Mouse (Mus musculus) spleen, postnatal 10 days (tissue): ENCODE results near the gene Lyzl4.
A peak's percentile ranks its signal among the peaks of the same experiment; 100 is the strongest.

ENCODE experiments used
- DNase-seq, 2 experiments: peaks; one replicate each; pipeline ENCODE4 v3.0.0; 2021 to 2022; ENCODE audit warnings: low spot score in 2 of 2

The Lyzl4 gene

DNA sequence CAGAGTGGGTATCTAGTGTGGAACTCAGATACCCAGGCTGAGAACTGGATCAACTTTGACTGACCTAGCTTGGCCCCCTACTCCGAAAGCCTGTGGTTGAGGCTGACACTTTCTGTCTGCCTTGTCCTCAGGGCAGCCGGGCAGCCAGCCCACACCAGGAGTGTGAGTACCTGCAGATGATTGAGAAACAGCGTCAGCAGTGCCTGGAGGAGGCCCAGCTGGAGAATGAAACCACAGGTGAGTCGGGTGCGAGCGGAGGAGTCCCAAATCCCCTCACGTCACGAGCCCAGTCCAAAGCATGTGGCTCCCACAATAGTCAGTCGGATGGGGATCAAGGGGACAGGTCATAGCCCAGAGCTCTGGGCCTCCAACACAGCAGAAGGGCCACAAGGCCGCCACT lies 11.8 kb upstream of the Lyzl4 start:
- no peak for DNase-seq

DNA sequence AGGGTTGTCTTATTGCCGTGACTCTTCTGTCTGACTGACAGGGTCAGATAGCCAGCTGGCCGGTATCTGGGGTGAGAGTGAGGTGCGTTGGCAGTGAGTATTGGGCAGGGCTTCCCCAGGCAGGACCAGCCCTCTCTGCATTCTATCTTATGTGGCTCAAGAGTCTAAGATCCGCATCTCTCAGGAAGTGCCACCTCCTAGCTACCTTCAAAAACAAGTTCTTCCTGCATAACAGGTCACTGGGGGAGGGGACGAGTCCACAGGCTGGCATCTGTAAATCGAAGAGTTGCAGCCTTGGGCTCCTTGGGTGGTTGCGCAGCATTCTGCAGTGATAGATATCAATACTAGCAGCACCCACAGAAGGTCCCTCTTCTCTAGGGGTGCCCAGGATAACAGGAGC lies 5.1 kb upstream of the Lyzl4 start:
- no peak for DNase-seq

GRCm38 (mm10) chr9:121644855-121645254 lies 3.0 kb upstream of the Lyzl4 start:
- no peak for DNase-seq

DNA sequence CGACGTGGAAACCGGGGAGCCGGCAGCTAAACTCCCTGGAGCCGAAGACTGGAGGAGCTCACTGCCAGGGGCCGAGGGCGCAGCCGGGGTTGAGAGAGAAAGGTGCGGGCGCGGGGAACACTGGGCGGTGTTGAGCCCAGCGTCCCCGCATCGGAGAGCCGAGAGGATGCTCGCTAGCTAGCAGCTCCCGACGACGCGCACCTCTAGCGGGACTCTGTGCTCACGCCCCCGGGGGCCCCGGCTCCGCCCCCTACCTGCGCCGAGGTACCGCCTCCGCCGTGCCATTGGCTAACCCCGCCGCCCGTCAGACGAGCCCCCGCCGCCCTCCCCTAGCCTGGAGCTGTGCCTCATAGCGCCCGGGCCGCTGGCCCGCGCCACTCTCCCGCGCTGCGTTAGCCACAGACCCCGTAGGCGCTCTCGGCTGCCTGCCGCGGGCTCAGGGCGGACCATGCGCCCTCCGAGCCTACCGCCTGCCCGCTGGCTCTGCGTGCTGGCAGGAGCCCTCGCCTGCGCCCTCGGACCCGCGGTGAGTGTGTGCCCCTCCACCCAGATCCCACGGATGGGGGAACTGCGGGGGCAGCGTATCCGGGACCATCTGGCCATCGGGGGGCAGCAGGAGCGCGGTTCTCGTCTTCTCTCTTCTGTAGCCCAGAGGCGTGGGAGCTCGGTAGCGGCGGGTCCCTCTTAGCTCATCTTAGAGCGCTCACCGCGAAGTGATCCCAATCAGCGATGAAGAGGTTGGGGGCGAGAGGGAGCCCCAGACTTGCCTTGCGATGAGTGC lies 695 bp upstream of the Lyzl4 start, which contains the start of gene Vipr1:
Vipr1 (plus strand) TSS at position 316 of the 781 bp plus-strand sequence.
- peak; percentile 32 to 73 for DNase-seq

DNA sequence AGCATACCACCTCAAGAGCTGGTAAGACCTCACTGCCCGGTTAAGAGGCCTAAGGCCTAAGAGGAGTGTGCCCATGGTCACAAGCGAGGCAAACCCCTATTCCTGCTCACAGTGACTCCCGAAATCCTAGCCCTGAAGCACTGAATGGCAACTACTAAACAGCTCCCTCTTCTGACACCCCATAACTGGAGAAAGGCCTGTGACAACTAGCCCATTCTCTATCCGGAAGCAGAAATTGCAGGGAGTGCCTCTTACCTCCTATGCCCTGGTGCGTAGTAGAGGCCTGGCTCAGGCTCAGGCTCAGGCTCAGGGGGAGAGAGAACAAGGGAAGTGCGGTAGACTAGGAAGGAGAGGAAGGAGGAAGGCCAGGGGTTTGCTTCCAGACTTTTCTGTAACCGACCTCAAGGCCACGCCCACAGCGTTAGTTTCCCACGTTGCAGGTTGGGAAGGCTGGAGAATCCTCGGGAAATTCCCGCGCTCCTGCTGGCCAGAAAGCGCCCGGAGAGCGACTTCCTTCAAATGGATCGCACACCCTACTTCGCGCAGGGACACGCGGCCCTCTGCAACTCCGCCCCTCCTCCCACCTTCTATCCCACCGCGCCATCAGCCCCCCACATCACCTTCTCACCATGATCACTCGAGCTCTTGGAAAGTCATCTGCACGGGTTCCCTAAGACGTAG lies 521 bp downstream of the Lyzl4 start:
- DNase-seq, result no peak

DNA sequence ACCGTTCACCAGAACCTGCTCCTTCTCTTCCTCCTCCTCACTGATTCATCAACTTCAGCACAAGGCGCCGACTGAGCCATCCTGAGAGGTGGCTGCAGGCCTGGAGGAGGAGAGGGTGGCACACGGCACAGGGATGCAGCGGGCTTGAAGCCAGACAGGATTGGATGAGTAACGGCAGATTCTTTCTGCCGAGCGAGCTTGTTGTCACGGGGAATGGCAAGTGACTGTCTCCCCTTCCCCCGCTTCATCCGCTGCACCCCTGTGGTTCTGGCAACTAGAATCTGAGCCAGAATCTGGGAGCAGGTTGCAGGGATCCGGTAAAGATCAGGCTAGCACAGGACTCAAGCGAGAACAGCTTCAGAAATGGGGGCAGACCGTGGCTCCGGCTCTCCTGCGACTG lies 2.1 kb downstream of the Lyzl4 start:
- DNase-seq, result no peak

DNA sequence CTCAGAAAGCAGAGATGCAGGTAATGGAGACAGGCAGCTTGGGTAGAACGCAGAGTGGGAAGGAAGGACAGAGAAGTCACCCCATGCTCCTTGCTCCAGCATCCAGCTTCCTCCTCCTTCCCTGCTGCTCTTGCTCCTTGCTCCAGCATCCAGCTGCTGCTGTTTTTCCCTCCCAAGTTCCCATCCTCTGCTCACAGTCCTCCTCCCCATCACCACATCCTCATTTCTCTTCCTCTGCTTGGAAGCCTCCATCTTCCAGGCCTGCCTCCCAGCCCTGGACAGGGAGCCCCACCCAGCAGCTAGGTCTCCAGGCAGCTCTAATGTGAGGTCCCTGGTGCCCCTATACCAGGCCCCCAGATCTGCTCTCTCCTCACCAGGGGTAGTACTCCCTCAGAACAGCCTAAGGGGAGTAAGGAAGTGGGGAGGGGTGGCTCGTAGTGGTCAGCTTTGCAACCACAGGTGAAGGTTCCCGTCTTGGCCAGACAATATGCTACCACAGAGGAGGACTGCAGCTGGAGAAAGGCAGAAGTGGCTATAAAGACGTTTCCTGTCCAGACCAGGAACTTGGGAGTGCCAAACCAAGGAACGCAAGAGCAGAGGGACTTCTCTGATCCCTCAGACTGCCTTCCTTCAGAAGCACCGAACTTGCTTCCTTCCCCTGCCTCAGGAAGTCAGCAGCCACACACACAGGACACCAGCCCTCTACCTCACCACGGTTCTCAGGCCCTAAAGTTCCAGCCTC lies 5.9 kb downstream of the Lyzl4 start:
- DNase-seq, result no peak

- no peak for DNase-seq
Observed at GRCm38 (mm10) chr9:121633306-121633705, 8.6 kb downstream of the Lyzl4 start.

GRCm38 (mm10) chr9:121632891-121633290 lies 9.0 kb downstream of the Lyzl4 start:
- no peak for DNase-seq

DNA sequence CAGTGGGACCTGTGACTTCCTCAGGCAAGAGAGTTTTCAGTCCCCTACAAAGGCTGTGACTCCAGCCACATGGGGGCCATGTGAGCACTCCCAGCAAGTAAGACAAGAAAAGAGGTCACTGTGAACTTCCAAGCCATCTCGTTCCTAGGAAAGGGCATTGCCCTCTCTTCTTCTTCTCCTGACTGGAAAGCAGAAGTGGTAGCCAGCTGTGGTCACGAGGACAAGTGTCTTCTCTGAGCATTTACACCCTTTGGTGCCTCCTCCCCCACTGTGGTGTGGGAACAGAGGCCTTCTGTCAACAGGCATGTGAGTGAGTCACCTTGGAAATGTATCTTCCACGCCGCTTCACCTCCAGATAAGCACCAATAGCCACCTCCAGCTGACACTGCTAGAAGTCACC lies 9.9 kb downstream of the Lyzl4 start:
- DNase-seq, result no peak

DNA sequence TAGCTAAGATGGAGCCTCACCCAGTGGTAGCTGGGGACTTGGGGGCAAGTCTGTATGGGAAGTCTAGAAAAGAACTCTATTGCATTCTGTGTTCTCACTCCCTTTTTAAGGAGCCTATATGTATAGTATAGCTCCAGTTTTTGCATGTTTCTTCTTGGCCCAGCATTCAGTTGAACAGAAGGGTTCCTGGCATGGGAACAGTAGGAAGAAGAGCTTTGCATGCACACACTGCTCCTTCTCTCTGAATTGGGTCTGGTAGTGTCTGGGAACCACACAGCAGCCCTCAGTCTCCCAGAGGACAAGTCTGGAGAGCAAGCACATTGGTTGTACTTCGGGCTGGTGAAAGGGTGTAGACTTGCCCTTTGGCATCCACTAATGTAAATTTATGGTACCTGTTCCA lies 11.3 kb downstream of the Lyzl4 start:
- no peak for DNase-seq

DNA sequence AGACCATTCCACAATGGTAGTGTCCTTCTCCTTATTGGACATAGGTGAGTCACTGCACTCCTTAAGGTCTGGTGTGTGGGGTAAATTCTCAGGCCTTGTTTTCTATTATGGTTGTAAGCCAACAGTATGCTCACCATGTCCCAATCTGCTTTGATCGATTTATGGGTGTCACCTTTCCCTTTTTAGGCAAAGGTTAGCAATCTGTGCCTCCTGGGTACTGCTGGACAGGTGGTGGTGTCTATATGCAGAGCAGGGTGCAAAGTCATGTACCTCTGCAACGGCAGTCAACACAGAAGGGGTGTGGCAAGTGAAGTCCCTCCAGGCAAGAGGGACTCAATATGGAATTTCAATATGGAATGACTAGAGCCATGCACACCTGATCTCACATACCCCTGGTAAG lies 17.0 kb downstream of the Lyzl4 start:
- DNase-seq, result no peak

GRCm38 (mm10) chr9:121623235-121623634 lies 18.7 kb downstream of the Lyzl4 start:
- peak in 1 of 2 experiments; percentile 6 for DNase-seq

- no peak for DNase-seq
Observed at GRCm38 (mm10) chr9:121619441-121619840, 22.5 kb downstream of the Lyzl4 start.

DNA sequence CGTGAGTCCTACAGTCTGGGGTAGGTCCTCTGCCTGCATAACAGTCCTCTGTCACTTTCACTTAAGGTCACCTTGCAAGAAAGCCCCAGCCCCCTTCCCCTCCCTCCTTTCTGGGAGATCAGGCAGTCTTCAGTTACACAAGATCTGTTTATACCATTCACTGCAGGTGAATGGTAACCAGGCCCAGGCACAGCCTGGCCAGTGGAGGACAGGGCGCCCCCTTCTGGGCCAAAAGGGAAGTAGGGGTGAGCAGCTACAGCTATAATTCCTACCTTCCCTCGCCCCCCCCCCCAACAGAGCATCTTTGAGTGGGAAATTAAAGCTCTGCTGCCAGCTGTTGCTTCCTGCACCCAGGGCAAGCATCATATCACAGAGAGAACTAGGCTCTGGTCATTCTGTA lies 25.4 kb downstream of the Lyzl4 start:
- peak in 1 of 2 experiments; percentile 55 for DNase-seq

GRCm38 (mm10) chr9:121614241-121614757 lies 27.6 kb downstream of the Lyzl4 start:
- DNase-seq, result no peak

- DNase-seq, result no peak
Observed at GRCm38 (mm10) chr9:121613192-121613591, 28.7 kb downstream of the Lyzl4 start.

DNA sequence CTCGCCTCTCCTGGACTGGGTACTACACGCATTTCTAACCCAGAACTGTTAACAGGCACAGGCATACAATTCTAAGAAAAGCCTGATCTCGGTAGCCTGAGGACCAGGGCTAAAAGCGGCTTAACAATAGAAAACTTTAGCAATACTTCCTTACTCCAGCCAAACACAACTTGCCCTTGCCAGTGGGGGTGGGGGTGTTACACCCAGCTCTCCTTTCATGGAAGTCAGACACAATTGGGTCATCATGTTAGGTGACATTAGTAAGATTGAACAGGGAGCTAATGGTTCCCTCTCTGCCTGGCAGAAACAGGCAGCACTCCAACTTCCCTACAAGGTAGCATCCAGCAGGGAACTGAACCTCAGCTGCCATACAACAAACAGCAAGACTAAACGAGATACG lies 32.5 kb downstream of the Lyzl4 start:
- DNase-seq, result no peak

GRCm38 (mm10) chr9:121606498-121607096 lies 35.3 kb downstream of the Lyzl4 start:
- no peak for DNase-seq

- peak; percentile 22 to 57 for DNase-seq
Observed at GRCm38 (mm10) chr9:121605414-121606278, 36.2 kb downstream of the Lyzl4 start.

- DNase-seq, result no peak
Observed at GRCm38 (mm10) chr9:121602381-121602780, 39.5 kb downstream of the Lyzl4 start.
